Mouse (Mus musculus) testis, adult 2 months (tissue): Measurements from ENCODE around the gene Wnt2b.

Source experiments
- CTCF ChIP-seq: fragments of 200-500 bp; IDR thresholded peaks from 2 replicates; pipeline ENCODE4 v1.5.1; 2012; ENCODE audit warnings: low read depth, mild to moderate bottlenecking, inconsistent platforms, low read length, moderate library complexity; ENCODE audit not compliant: control insufficient read depth, insufficient read depth, insufficient replicate concordance
- POLR2A ChIP-seq: fragments of 200-500 bp; IDR thresholded peaks from 2 replicates; pipeline ENCODE4 v1.6.1; 2012; ENCODE audit warnings: low read depth, mild to moderate bottlenecking, inconsistent platforms, low read length, moderate library complexity; ENCODE audit not compliant: control insufficient read depth

GRCm38 (mm10) chr3:104963331-104964276 lies 1.9 kb upstream of the Wnt2b start:
- no peak for TF ChIP-seq CTCF
- no peak for TF ChIP-seq POLR2A
